Comparison of ENCODE assay signal across 29 mouse cellular contexts in the genomic region with DNA sequence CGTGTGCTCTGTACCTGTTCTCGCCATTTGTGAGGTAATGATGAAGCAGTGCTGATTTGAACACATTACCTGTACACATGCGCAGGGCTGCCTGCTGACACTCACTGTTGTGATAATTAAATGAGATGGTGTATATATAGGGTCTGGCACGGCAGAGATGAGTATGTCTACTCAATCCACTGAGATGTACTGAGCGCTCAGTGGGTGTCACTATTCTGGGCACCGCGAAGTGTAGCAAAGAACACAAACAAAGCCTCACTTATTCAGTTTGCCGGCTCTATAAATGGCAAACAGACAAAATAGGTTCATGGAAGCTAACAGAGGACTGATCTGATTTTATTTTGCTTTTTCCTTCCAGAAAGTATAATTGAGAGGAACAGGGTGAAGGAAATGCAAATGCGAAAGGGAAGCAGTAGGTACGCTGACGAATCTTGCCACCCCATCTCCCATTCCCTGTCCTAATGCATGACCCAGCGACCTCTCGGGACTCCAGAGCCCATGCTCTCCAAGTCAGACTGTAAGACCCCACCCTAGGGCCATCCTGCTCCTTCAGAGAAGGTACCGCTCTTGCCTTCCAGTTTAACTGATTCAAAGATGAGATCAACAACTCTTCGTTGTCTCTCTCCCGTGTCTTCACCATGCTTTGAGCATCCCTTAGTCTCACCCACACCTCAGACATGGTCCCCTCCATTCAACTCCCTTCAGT.
A peak's percentile ranks its signal among the peaks of the same experiment; 100 is the strongest.
DNase-seq lines count a peak whose midpoint lies in the region; ATAC-seq and TF ChIP-seq lines count a peak whose summit lies in the region.
"Had no signal": no experiment of that assay in that cellular context is flagged by ENCODE, and none has a peak within 500 bp of the region (broad histone marks: within the 10 kb centered on the region; RNA-seq: fewer than 3 reads in every experiment).

No protein-coding gene starts in this region.

- no peak overlapping the region for H3K4me3 ChIP-seq in forebrain, embryonic 15.5 days
- H3K4me3 ChIP-seq in forebrain, postnatal 0 days (ENCODE audit: low read depth, low read length), result no peak overlapping the region
- no peak overlapping the region for H3K4me3 ChIP-seq in heart, embryonic 13.5 days
- no peak overlapping the region for H3K4me3 ChIP-seq in left cerebral cortex, adult 2 months
- no peak overlapping the region for H3K4me3 ChIP-seq in olfactory bulb, adult 2 months (ENCODE audit: insufficient read depth, low read depth, low read length)
- no peak overlapping the region for H3K4me3 ChIP-seq in midbrain, embryonic 13.5 days (replicated peaks)
- H3K4me3 ChIP-seq: erythroblast, embryonic 14.5 days; hindbrain, embryonic 10.5 days; hindbrain, embryonic 15.5 days; midbrain, embryonic 15.5 days had no signal

- no peak for DNase-seq in forebrain, postnatal 0 days
- no peak for DNase-seq in heart, postnatal 36 days
- DNase-seq in left cerebral cortex, adult 2 months (ENCODE audit: extremely low spot score in 1 of 2, low spot score in 2 of 2), result no peak
- DNase-seq in left cerebral cortex, adult 8-10 months (ENCODE audit: low spot score in 2 of 2), result no peak
- DNase-seq: adrenal gland, adult 2 months; cerebellum, adult 11 months; cerebellum, adult 9-11 months; gastrocnemius, postnatal 14 days; kidney, adult 11 months; kidney, postnatal 14 days; layer of hippocampus, postnatal 36 days; liver; lung, embryonic 14.5 days; lung, postnatal 14 days; right cerebral cortex, postnatal 4 days; thymus, adult 18-20 months; thymus, postnatal 25 days had no signal

- no peak for TF ChIP-seq POLR2A in olfactory bulb, adult 2 months (IDR thresholded peaks at IDR 0.05; ENCODE audit: insufficient read depth, low read depth, low read length)

- no peaks in the 10 kb centered on the region for H3K9me3 ChIP-seq in forebrain, embryonic 15.5 days
- no peaks in the 10 kb centered on the region for H3K9me3 ChIP-seq in forebrain, postnatal 0 days (ENCODE audit: low read length)
- H3K9me3 ChIP-seq in heart, embryonic 13.5 days, result no peaks in the 10 kb centered on the region
- no peaks in the 10 kb centered on the region for H3K9me3 ChIP-seq in midbrain, embryonic 13.5 days
- H3K9me3 ChIP-seq: hindbrain, embryonic 10.5 days; hindbrain, embryonic 15.5 days; midbrain, embryonic 15.5 days had no signal

- TF ChIP-seq CTCF in forebrain, postnatal 0 days (IDR thresholded peaks at IDR 0.05; ENCODE audit: low read depth), result no peak
- no peak for TF ChIP-seq CTCF in left cerebral cortex, adult 2 months (IDR thresholded peaks at IDR 0.05)
- TF ChIP-seq CTCF in olfactory bulb, adult 2 months (IDR thresholded peaks at IDR 0.05; ENCODE audit: insufficient read depth, low read depth, low read length), result no peak

- peaks cover 6% of the 10 kb centered on the region; the same call in 1 of the 2 replicates for H3K36me3 ChIP-seq in forebrain, embryonic 15.5 days
- peaks cover 9% of the 10 kb centered on the region for H3K36me3 ChIP-seq in forebrain, postnatal 0 days (ENCODE audit: insufficient read depth)
- peaks cover 9% of the 10 kb centered on the region; the same call in 1 of the 2 replicates for H3K36me3 ChIP-seq in heart, embryonic 13.5 days
- peaks cover 26% of the 10 kb centered on the region for H3K36me3 ChIP-seq in midbrain, embryonic 13.5 days
- H3K36me3 ChIP-seq: hindbrain, embryonic 15.5 days; midbrain, embryonic 15.5 days had no signal

- no peak for ATAC-seq in forebrain, embryonic 15.5 days (replicated peaks)
- no peak for ATAC-seq in forebrain, postnatal 0 days
- no peak for ATAC-seq in heart, embryonic 13.5 days (ENCODE audit: extremely low read depth, insufficient number of reproducible peaks, low FRiP score, low TSS enrichment)
- ATAC-seq in midbrain, embryonic 13.5 days, result no peak
- ATAC-seq: CD4-positive, CD25-positive, alpha-beta regulatory T cell, adult 4 months; inflammation-experienced regulatory T-cells, adult 6 months; midbrain, embryonic 15.5 days had no signal

- H3K4me1 ChIP-seq in forebrain, embryonic 15.5 days, result peaks cover 34% of the 10 kb centered on the region
- peaks cover 12% of the 10 kb centered on the region for H3K4me1 ChIP-seq in forebrain, postnatal 0 days (ENCODE audit: insufficient read depth)
- peaks cover 46% of the 10 kb centered on the region for H3K4me1 ChIP-seq in heart, embryonic 13.5 days
- H3K4me1 ChIP-seq in olfactory bulb, adult 2 months (ENCODE audit: control insufficient read depth, insufficient read depth, low read length), result peaks cover 16% of the 10 kb centered on the region
- H3K4me1 ChIP-seq in midbrain, embryonic 13.5 days (replicated peaks), result peaks cover 39% of the 10 kb centered on the region

- no peaks in the 10 kb centered on the region for H3K27me3 ChIP-seq in forebrain, embryonic 15.5 days
- H3K27me3 ChIP-seq in forebrain, postnatal 0 days (ENCODE audit: insufficient read depth, low read length), result no peaks in the 10 kb centered on the region
- H3K27me3 ChIP-seq in heart, embryonic 13.5 days (replicated peaks), result no peaks in the 10 kb centered on the region
- no peaks in the 10 kb centered on the region for H3K27me3 ChIP-seq in midbrain, embryonic 13.5 days
- H3K27me3 ChIP-seq: hindbrain, embryonic 15.5 days; midbrain, embryonic 15.5 days had no signal

- intact Hi-C loops in heart, postnatal 36 days (cut with DNase I), result loop anchor here (2.0 to 10.0 kb wide), 5 partner anchors 31 to 734 kb away; no protein-coding TSS in a partner anchor
- intact Hi-C loops in left cerebral cortex, adult 2 months (cut with DNase I), result loop anchor here (2.0 to 10.0 kb wide), 2 partner anchors 31 to 397 kb away; no protein-coding TSS in a partner anchor

- no peak overlapping the region for H3K4me2 ChIP-seq in forebrain, embryonic 15.5 days (replicated peaks)
- no peak overlapping the region for H3K4me2 ChIP-seq in forebrain, postnatal 0 days (ENCODE audit: low read depth)
- no peak overlapping the region for H3K4me2 ChIP-seq in heart, embryonic 13.5 days
- H3K4me2 ChIP-seq in midbrain, embryonic 13.5 days (replicated peaks), result no peak overlapping the region
- H3K4me2 ChIP-seq: hindbrain, embryonic 15.5 days; lung, embryonic 14.5 days; midbrain, embryonic 15.5 days had no signal

- no peak overlapping the region for H3K9ac ChIP-seq in forebrain, embryonic 15.5 days (replicated peaks)
- no peak overlapping the region for H3K9ac ChIP-seq in forebrain, postnatal 0 days
- no peak overlapping the region for H3K9ac ChIP-seq in heart, embryonic 13.5 days
- no peak overlapping the region for H3K9ac ChIP-seq in midbrain, embryonic 13.5 days (replicated peaks)
- H3K9ac ChIP-seq: hindbrain, embryonic 15.5 days; liver, embryonic 14.5 days; lung, embryonic 14.5 days; midbrain, embryonic 15.5 days had no signal

- 0 out of 2 replicates have a peak overlapping the region, but pooled peaks have one; percentile 83 for H3K27ac ChIP-seq in forebrain, embryonic 15.5 days (replicated peaks)
- no peak overlapping the region for H3K27ac ChIP-seq in forebrain, postnatal 0 days (ENCODE audit: low read depth, low read length)
- peak overlapping the region; percentile 73; the same call in 1 of the 2 replicates for H3K27ac ChIP-seq in heart, embryonic 13.5 days (replicated peaks)
- H3K27ac ChIP-seq in left cerebral cortex, adult 2 months, result peak overlapping the region; percentile 10; the same call in 1 of the 2 replicates
- peak overlapping the region; percentile 73; the same call in 1 of the 2 replicates for H3K27ac ChIP-seq in olfactory bulb, adult 2 months (ENCODE audit: insufficient read depth, low read depth, low read length)
- no peak overlapping the region for H3K27ac ChIP-seq in midbrain, embryonic 13.5 days
- H3K27ac ChIP-seq: hindbrain, embryonic 10.5 days; hindbrain, embryonic 15.5 days; liver, embryonic 14.5 days; stomach, postnatal 0 days had no signal

- WGBS in forebrain, embryonic 15.5 days, result 79% methylated on average over 16 of the region's 16 CpGs
- 78% methylated on average over 16 of the region's 16 CpGs for WGBS in forebrain, postnatal 0 days
- 85% methylated on average over 16 of the region's 16 CpGs for WGBS in heart, embryonic 13.5 days
- 63% methylated on average over 16 of the region's 16 CpGs for WGBS in olfactory bulb, adult 2 months
- WGBS in midbrain, embryonic 13.5 days, result 92% methylated on average over 16 of the region's 16 CpGs

Comparison
In these comparisons a context has a peak if more than half of its experiments do, and no peak if none do; other contexts are left out.
1. H3K27ac ChIP-seq: peak in forebrain, embryonic 15.5 days (single experiment), heart, embryonic 13.5 days (single experiment), left cerebral cortex, adult 2 months (single experiment) and olfactory bulb, adult 2 months (single experiment); none in forebrain, postnatal 0 days (single experiment) and midbrain, embryonic 13.5 days (single experiment).